Mouse (Mus musculus) olfactory bulb, adult 2 months (tissue): ENCODE data around the gene Syne2.

Source experiments
- CTCF ChIP-seq: fragments of 200-500 bp; IDR thresholded peaks from 2 replicates; pipeline ENCODE4 v1.5.1; 2012; ENCODE audit warnings: low read depth, mild to moderate bottlenecking, low read length, moderate library complexity; ENCODE audit not compliant: insufficient read depth
- POLR2A ChIP-seq: fragments of 200-500 bp; IDR thresholded peaks from 2 replicates; pipeline ENCODE4 v1.6.1; 2012; ENCODE audit warnings: mild to moderate bottlenecking, low read depth, low read length, moderate library complexity; ENCODE audit not compliant: insufficient read depth

- TF ChIP-seq POLR2A, result no peak
- no peak for TF ChIP-seq CTCF
Measured at GRCm38 (mm10) chr12:76116577-76116976, 298.6 kb downstream of the Syne2 start.
